Mouse (Mus musculus): ENCODE results near the gene Mrpl51.

- no peak for TF ChIP-seq CTCF (conservative IDR thresholded peaks at IDR 0.05; ENCODE audit: low read length)
- TF ChIP-seq NANOG (IDR thresholded peaks at IDR 0.05; ENCODE audit: borderline replicate concordance, low read length): no peak
- no peak for TF ChIP-seq POU5F1 (IDR thresholded peaks at IDR 0.05; ENCODE audit: borderline replicate concordance, low read length)
Observed at GRCm38 (mm10) chr6:125192841-125193240, 1.2 kb downstream of the Mrpl51 start.

All from E14TG2a.4 (cell line).